Mouse (Mus musculus) brown adipose tissue, adult 24 weeks (tissue): Measurements from ENCODE around the gene Gm11634. TPM values are rescaled to one million over a fixed set of nuclear protein-coding genes. Genes with fewer than 3 reads are reported as not detected.

Experiments
- H3K27ac ChIP-seq: fragments of 200-500 bp; replicated peaks from 2 replicates; pipeline ENCODE4 v1.5.1; 2012; ENCODE audit warnings: low read depth, mild to moderate bottlenecking, low read length
- H3K4me1 ChIP-seq: fragments of 200-500 bp; 2 replicates; pipeline ENCODE4 v1.6.1; 2012; ENCODE audit warnings: low read length, mixed read lengths; ENCODE audit not compliant: control insufficient read depth, insufficient read depth, insufficient read length
- H3K4me3 ChIP-seq: fragments of 200-500 bp; 2 replicates; pipeline ENCODE4 v1.5.1; 2012; ENCODE audit warnings: low read depth, mild to moderate bottlenecking, low read length, moderate library complexity; ENCODE audit not compliant: insufficient read depth
- polyA plus RNA-seq: library from polyadenylated mRNA; stranded (reverse); fragments of >200 nt; gene quantifications from 2 replicates; pipeline ENCODE4 v1.2.4, GENCODE M21; 2012; ENCODE audit not compliant: missing spikeins, insufficient read depth, insufficient read length

Gene Gm11634
- polyA plus RNA-seq, 1 experiment = not detected

DNA sequence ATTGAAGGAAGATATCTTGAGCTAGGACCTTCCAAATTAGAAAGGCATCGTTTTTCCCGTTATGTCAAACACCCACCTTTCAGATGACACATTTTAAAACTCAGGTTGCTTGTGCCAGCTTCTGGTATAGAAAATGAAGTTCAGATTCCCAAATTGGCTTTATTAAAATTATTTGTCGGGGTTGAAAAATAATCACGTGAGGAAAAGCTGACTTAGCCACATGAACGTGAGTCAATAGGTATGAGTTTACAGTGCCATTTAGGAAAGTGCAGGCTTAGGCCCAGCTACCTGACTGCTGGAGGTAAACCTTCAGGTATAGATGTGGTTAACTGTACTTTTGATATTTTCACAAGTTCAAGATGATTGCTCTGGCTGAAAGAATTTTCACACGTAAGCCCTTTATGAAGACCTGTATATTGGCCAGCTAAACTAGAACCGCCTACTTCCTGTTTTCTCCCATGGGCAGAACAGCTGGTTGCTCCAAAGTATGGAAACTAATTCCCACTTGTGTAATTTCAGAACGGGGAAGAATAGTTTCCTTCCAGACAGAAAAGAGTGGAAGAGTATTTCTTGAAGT lies 45.6 kb downstream of the Gm11634 start:
- peaks cover 5% of the 10 kb centered on the region; the same call in 1 of the 2 replicates for H3K4me1 ChIP-seq
- H3K27ac ChIP-seq = peak overlapping the region; percentile 72
- peak overlapping the region; percentile 78 for H3K4me3 ChIP-seq

DNA sequence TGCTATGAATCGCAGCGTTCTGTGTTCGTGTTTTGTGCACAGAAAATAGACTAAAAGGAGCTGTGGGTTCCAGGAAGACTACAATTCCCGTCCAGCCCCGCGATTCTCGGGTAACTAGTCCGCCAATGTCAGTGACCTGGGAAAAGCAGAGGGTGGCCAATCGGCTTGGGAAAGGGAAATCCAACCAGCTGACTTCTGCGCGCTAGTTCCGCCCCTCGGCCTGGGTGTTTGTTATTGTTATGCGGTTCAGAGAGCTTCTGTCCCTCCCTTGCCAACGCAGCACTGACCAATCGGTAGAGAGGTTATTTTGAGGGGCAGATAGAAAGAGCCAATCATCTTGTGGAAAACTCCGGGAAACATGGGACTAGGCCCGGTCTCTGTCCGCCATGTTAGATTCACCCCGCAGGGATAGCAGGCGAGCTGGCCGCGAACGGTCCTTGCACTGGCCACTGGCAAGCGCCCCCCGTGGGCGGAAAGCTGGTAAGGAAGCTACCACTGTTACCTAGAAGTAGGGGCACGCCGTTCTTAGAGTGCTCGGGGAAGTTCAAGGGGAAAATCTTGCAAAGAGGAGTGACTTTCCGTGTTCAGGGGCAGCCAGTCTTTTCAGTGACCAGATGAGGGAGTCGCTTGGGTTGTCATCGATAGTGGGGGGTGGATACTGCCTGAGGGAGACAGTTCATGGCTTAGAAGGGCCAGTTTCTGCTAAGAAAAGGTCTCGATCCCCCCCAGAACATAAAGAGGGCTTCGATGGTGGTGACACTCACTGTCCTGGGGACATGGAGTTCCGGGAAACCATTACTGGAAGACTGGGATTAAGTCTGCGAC lies 46.4 kb downstream of the Gm11634 start:
- Histone ChIP-seq H3K27ac (peak overlapping the region; percentile 97), H3K4me3 (peak overlapping the region; percentile 78), H3K4me1 (peaks cover 5% of the 10 kb centered on the region; the same call in 1 of the 2 replicates)

DNA sequence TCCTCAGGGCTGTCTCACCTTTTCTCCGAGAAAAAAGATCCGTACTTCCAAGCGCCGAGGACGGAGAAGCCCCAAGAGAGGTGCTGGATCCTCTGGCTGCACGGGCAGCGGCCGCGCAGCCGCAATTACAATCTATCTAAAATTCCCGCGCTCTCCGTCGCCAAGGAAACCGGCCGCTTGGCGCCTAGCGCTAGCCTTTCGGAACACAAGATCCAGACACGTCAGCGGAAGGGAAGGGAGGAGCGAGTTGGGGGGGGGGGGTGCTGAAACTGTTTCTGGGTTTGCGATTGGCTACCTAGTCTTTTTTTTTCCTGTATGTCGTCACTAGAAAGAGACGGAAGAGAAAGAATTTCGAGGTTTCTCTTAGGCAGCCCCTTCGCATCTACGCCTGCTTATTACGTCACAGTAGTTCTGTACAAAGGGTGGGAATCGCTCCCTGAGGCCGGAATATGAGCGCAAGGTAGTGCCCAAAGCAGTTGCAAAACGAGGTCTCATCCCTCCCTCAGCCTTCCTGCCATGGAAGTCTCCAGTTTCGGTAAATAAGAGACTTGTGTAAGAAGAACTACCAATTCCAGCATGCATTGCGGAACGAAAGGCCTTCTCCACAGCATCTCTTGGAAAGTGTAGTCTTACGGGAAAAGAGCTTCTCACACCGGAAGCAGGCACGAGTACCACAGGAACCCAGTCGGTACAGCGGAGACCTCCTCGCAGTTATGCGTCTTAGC lies 47.1 kb downstream of the Gm11634 start, which contains the start of the genes Brca1 and Nbr1:
Gene Brca1 (minus strand): TSS at position 205 of the 725 bp plus-strand sequence.
Gene Nbr1 (plus strand): TSS at position 399 of the 725 bp plus-strand sequence.
- H3K4me1 ChIP-seq = peaks cover 5% of the 10 kb centered on the region; the same call in 1 of the 2 replicates
- H3K4me3 ChIP-seq = peak within 1 kb of the TSS; percentile 78
- peak within 1 kb of the TSS; percentile 97 for H3K27ac ChIP-seq

DNA sequence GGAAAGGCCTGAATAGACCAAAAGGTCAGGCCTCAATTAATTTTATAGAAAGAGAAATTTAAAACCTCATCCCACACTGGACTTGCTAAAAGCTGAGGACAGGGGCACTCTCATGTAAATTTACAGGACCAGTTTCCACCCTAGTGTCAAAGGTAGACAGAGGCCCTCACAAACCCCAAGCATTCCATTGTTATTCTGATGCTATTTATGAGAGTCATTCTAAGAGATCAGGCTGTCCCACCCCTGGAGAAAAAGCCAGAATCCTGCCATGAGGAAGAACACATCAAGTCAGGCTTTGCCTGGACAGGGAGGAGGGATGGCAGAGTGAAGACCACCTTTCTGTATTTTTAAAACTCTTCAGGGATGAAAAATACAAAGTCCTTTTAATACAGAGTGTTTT lies 50.5 kb downstream of the Gm11634 start:
- Histone ChIP-seq H3K4me1 (no peaks in the 10 kb centered on the region), H3K4me3 (no peak overlapping the region), H3K27ac (no peak overlapping the region)

DNA sequence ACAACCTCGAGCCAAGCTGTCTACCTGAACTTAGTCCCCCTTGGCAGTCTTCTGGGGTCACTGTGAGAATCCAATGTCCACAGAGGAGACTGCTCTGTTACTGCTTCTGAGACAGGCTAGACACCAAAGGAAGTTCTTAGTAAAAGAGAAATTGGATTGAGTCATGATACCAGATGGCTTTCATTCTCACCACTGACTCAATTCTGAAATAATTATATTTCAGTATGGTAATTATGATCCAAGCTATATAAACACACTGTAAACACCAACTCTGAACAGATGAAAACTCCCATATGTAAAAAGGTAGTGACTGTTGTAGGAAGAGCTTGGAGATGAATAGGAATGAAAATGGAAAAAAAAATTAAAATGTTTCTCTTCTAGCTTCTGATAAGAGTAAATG lies 54.9 kb downstream of the Gm11634 start:
- H3K4me1 ChIP-seq = no peaks in the 10 kb centered on the region
- H3K27ac ChIP-seq = no peak overlapping the region
- no peak overlapping the region for H3K4me3 ChIP-seq

Other genes starting within 250 kb of the Gm11634 start
- gene G6pc, start 231.7 kb downstream of the Gm11634 start, polyA plus RNA-seq = not detected in 2 replicates
- 20.2 and 30.5 TPM in 2 replicates for gene Aarsd1, start 181.6 kb downstream of the Gm11634 start, polyA plus RNA-seq
- gene Gm27029, start 174.5 kb downstream of the Gm11634 start, polyA plus RNA-seq = 7.1 and 9.8 TPM in 2 replicates
- 5.6 and 5.8 TPM in 2 replicates for gene Rundc1, start 174.2 kb downstream of the Gm11634 start, polyA plus RNA-seq
- gene Ptges3l, start 173.9 kb downstream of the Gm11634 start, polyA plus RNA-seq = 3.8 and 4.2 TPM in 2 replicates
- 376 and 386 TPM in 2 replicates for gene Rpl27, start 157.0 kb downstream of the Gm11634 start, polyA plus RNA-seq
- gene Ifi35, start 150.8 kb downstream of the Gm11634 start, polyA plus RNA-seq = 14.8 and 19.7 TPM in 2 replicates
- gene Rnd2, start 134.3 kb downstream of the Gm11634 start, polyA plus RNA-seq = 3.7 and 3.8 TPM in 2 replicates
- 16.0 and 22.4 TPM in 2 replicates for gene Vat1, start 133.0 kb downstream of the Gm11634 start, polyA plus RNA-seq
- 0.48 TPM in 1 of 2 replicates, not detected in the other for gene Brca1, start 47.3 kb downstream of the Gm11634 start, polyA plus RNA-seq
- gene Nbr1, start 47.1 kb downstream of the Gm11634 start, polyA plus RNA-seq = 125 and 139 TPM in 2 replicates
- gene Tmem106a, start 17.0 kb downstream of the Gm11634 start, polyA plus RNA-seq = 31.8 and 39.5 TPM in 2 replicates
- 27.0 and 33.3 TPM in 2 replicates for gene Rdm1, start 27.9 kb upstream of the Gm11634 start, polyA plus RNA-seq
- gene Arl4d, start 66.3 kb upstream of the Gm11634 start, polyA plus RNA-seq = 3.5 and 3.8 TPM in 2 replicates
- 6.5 and 11.0 TPM in 2 replicates for gene Dhx8, start 133.7 kb upstream of the Gm11634 start, polyA plus RNA-seq
- gene Etv4, start 186.1 kb upstream of the Gm11634 start, polyA plus RNA-seq = not detected in 2 replicates